Mouse (Mus musculus) cerebellum, adult 2 months (tissue): ENCODE data around the gene Ate1. TPM values are rescaled to one million over a fixed set of nuclear protein-coding genes. Genes with fewer than 3 reads are reported as not detected.

Experiments used
- DNase-seq, 2 experiments: peaks; one replicate each; pipeline ENCODE4 v3.0.0; 2021
- H3K27ac ChIP-seq: fragments of 200-500 bp; 2 replicates; pipeline ENCODE4 v1.5.1; 2012; ENCODE audit warnings: low read length, control low read depth, inconsistent platforms; ENCODE audit not compliant: insufficient read depth
- H3K27me3 ChIP-seq: fragments of 200-500 bp; 2 replicates; pipeline ENCODE4 v1.6.1; 2012; ENCODE audit warnings: inconsistent platforms, mild to moderate bottlenecking, low read length, moderate library complexity; ENCODE audit not compliant: control insufficient read depth, insufficient read depth
- H3K4me1 ChIP-seq: fragments of 200-500 bp; 2 replicates; pipeline ENCODE4 v1.6.1; 2011; ENCODE audit warnings: low read length; ENCODE audit not compliant: control insufficient read depth, insufficient read depth
- H3K4me3 ChIP-seq: fragments of 200-500 bp; replicated peaks from 2 replicates; pipeline ENCODE3; 2011; ENCODE audit warnings: mild to moderate bottlenecking, low read depth, low read length, control low read depth; ENCODE audit not compliant: insufficient read depth
- CTCF ChIP-seq: fragments of 200-500 bp; IDR thresholded peaks from 2 replicates; pipeline ENCODE4 v1.5.1; 2011; ENCODE audit warnings: low read depth, mild to moderate bottlenecking, control low read depth, low read length, moderate library complexity, borderline replicate concordance; ENCODE audit not compliant: insufficient read depth
- POLR2A ChIP-seq: fragments of 200-500 bp; IDR thresholded peaks from 2 replicates; pipeline ENCODE4 v1.6.1; 2011; ENCODE audit warnings: low read length, control low read depth, borderline replicate concordance; ENCODE audit not compliant: insufficient read depth
- WGBS: fragments of 180-500 bp; shearing (Covaris S2); methylation state at CpG from one replicate; pipeline ENCODE4 v1.1.7; 2018; 5-methylcytosine and 5-hydroxymethylcytosine counted together
- polyA plus RNA-seq: library from polyadenylated mRNA; depleted of rRNA; stranded (reverse); fragments of >200 nt; gene quantifications from 2 replicates; pipeline ENCODE4 v1.2.3, GENCODE M21; 2012

Gene Ate1
- polyA plus RNA-seq, 1 experiment = 29.7 TPM

- no peak overlapping the region for H3K4me3 ChIP-seq
- DNase-seq = peak; percentile 45 to 55
- no peaks in the 10 kb centered on the region for H3K27me3 ChIP-seq
- TF ChIP-seq POLR2A = no peak
- TF ChIP-seq CTCF = peak; percentile 93
- WGBS = 22% methylated on average over 2 of the region's 2 CpGs
- H3K27ac ChIP-seq = no peak overlapping the region
- peaks cover 3% of the 10 kb centered on the region; the same call in 1 of the 2 replicates for H3K4me1 ChIP-seq
These were observed 44.2 kb downstream of the Ate1 start for GRCm38 (mm10) chr7:130475970-130476369.

- TF ChIP-seq POLR2A (no peak), CTCF (no peak)
- Histone ChIP-seq H3K27me3 (no peaks in the 10 kb centered on the region), H3K27ac (no peak overlapping the region), H3K4me1 (peaks cover 3% of the 10 kb centered on the region; the same call in 1 of the 2 replicates), H3K4me3 (no peak overlapping the region)
- 68% methylated on average over 3 of the region's 3 CpGs for WGBS
- no peak for DNase-seq
These were observed 46.3 kb downstream of the Ate1 start for GRCm38 (mm10) chr7:130473881-130474280.

- 58% methylated on average over 6 of the region's 6 CpGs for WGBS
- TF ChIP-seq CTCF = no peak
- no peak for TF ChIP-seq POLR2A
These were observed 47.5 kb downstream of the Ate1 start for GRCm38 (mm10) chr7:130472683-130473082.

GRCm38 (mm10) chr7:130471045-130471444 is 49.1 kb downstream of the Ate1 start:
- H3K4me1 ChIP-seq = peaks cover 3% of the 10 kb centered on the region; the same call in 1 of the 2 replicates
- no peaks in the 10 kb centered on the region for H3K27me3 ChIP-seq
- WGBS = 28% methylated on average over 6 of the region's 6 CpGs
- DNase-seq = no peak
- H3K4me3 ChIP-seq = no peak overlapping the region
- no peak for TF ChIP-seq CTCF
- TF ChIP-seq POLR2A = no peak
- no peak overlapping the region for H3K27ac ChIP-seq

More at GRCm38 (mm10) chr7:130472683-130473082, 47.5 kb downstream of the Ate1 start:
- peak in 1 of 2 experiments; percentile 15 for DNase-seq
- H3K27me3 ChIP-seq = no peaks in the 10 kb centered on the region
- peaks cover 3% of the 10 kb centered on the region; the same call in 1 of the 2 replicates for H3K4me1 ChIP-seq
- H3K4me3 ChIP-seq = no peak overlapping the region
- no peak overlapping the region for H3K27ac ChIP-seq

GRCm38 (mm10) chr7:130455587-130456246 is 64.5 kb downstream of the Ate1 start:
- TF ChIP-seq POLR2A (no peak), CTCF (no peak)
- Histone ChIP-seq H3K27me3 (no peaks in the 10 kb centered on the region), H3K4me3 (no peak overlapping the region), H3K4me1 (no peaks in the 10 kb centered on the region), H3K27ac (no peak overlapping the region)
- WGBS = 78% methylated on average over 4 of the region's 4 CpGs
- no peak for DNase-seq

GRCm38 (mm10) chr7:130454226-130454625 is 65.9 kb downstream of the Ate1 start:
- Histone ChIP-seq H3K4me1 (no peaks in the 10 kb centered on the region), H3K27ac (no peak overlapping the region), H3K27me3 (no peaks in the 10 kb centered on the region), H3K4me3 (no peak overlapping the region)
- WGBS = 86% methylated on average over 3 of the region's 3 CpGs
- DNase-seq = no peak
- TF ChIP-seq POLR2A (no peak), CTCF (no peak)

- no peak overlapping the region for H3K27ac ChIP-seq
- 95% methylated on average over 5 of the region's 5 CpGs for WGBS
- TF ChIP-seq CTCF = no peak
- no peak for TF ChIP-seq POLR2A
- no peak for DNase-seq
- H3K4me3 ChIP-seq = no peak overlapping the region
- no peaks in the 10 kb centered on the region for H3K27me3 ChIP-seq
- no peaks in the 10 kb centered on the region for H3K4me1 ChIP-seq
These were observed 84.4 kb downstream of the Ate1 start for GRCm38 (mm10) chr7:130435776-130436175.

- TF ChIP-seq POLR2A (no peak), CTCF (no peak)
- Histone ChIP-seq H3K27ac (no peak overlapping the region), H3K27me3 (no peaks in the 10 kb centered on the region), H3K4me3 (no peak overlapping the region), H3K4me1 (no peaks in the 10 kb centered on the region)
- DNase-seq = no peak
- WGBS = 96% methylated on average over 2 of the region's 2 CpGs
These were observed 88.0 kb downstream of the Ate1 start for GRCm38 (mm10) chr7:130432141-130432540.
